Mouse (Mus musculus) mesoderm, embryonic 11.5 days (tissue): ENCODE measurements around the gene Iffo2.

Experiments used
- DNase-seq: peaks from one replicate; pipeline ENCODE4 v3.0.0-alpha.2; 2012; ENCODE audit warnings: low read depth, low spot score

Gene Iffo2

DNA sequence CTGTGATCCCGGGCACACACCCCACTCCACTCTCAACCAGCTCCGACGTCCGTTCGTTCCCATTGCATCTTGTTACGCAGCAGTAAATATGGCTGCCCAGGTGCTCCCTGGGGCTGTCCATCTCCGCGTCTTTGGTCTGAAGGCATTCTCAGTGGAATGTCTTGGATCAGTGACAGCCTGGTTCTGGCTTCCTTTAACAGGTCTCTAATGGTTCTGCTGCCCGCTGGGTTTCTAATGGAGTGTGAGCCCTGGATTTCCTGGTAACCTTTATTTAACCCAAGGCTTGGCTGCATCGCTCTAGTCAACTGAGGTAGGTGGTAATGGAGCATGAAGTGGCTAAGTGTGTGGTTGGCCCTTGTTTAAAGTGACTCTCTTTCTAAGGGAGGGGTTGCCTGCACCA, 1.7 kb downstream of the Iffo2 start:
- DNase-seq = no peak

DNA sequence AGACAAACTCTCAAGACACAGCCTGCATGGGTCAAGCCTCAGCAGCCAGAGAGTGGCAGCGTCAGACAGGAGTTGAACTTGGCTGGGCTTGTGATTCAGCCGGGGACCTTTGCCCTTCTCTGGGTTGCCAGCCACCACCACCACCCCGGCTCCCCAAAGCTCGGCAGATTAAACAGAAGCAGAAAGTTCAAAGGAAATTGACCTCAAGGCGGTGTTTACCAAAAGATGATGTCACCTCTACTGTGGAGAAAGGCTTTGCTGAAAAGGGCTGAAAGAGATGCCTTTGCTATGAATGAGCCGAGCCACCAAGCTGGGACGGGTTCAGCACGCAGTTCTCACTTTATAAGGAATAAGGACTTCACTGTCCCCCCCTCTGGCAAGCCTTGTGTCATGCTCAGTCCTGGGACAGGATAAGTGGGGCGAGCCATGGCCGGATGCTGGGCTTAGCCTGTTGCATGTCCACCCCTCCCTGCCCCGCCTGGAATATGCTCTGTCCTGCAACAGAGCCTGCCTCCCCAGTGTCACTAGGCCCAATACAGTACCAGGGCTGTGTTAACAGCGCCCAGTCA, 4.9 kb downstream of the Iffo2 start:
- DNase-seq = peak; percentile 23

- no peak for DNase-seq
Observed at GRCm38 (mm10) chr4:139535719-139536118, 5.4 kb downstream of the Iffo2 start.

- no peak for DNase-seq
Observed at GRCm38 (mm10) chr4:139536706-139537105, 6.4 kb downstream of the Iffo2 start.

DNA sequence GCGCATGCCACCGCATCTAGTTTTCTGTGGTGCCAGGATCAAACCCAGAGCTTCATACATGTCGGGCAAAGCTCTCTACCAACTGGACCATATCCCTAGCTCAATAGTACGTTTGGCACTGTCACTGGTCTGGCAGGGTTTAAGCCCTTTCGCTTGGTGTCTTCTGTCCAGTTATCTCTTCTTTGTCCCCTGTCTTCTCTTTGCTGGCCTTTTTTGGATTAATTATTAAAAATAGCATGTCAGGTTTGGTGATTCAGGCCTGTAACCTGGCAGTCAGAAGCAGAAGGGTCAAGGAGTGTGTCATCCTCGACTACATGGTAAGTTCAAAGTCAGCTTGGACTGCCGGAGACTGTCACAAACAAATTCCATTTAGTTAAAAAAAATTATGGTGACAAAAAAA, 10.4 kb downstream of the Iffo2 start:
- DNase-seq = no peak

DNA sequence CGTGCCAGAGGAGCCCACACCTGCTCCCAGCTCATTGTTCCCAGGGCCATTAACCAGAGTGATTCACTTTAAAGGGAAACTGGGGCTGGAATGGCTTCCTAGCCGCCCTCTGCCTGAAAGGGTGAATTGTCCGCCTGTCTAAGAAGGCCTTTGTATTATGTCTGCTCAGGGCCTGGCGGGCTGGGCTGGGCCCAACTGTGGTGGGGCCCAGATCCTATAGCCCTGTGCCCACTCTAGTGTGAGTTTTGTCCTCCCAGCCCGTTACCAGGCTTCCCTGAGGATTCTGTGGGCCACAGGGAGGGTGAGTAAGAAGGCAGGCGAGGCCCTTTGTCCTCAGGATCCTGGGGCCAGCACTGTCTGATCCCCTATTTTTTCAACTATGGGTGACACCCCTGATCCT, 15.4 kb downstream of the Iffo2 start:
- DNase-seq = peak; percentile 22

DNA sequence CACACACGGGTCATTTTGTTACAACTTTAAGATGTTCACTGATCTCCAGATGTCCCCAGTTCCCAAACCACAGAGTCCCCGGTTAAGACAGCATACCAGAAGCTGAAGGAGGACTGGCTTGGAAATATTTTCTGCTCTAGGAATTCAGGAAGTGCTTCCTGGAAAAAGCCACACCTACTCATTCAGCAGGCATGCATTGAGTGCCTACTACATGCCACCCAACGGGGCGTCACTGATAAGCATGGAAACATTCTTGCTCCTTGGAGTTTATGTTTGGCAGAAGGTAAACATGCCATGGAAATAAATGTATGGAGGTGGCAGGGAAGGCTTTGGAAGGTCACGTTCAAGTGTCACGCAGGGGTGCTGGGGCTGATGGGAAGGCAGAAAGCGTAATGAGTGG, 19.1 kb downstream of the Iffo2 start:
- DNase-seq = no peak

GRCm38 (mm10) chr4:139555235-139555634, 24.9 kb downstream of the Iffo2 start:
- no peak for DNase-seq

DNA sequence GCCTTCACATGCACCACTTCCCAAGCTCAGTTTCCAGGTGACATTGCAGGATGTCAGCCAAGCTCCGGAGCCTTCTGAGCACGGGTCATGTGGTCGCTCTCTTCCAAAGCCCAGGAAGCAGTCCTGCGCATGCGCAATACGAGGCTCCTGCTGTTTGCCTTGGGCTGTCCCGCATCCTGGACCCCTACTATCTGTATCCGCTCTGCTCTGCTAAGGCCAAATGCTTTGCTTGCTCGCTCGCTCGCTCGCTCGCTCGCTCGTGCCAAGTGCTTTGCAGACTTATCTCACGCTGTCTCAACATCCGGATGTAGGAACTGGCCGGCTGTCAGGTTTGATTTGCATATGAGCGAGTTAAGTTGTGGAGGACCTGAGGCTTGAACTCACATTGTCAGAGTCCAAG, 25.6 kb downstream of the Iffo2 start:
- no peak for DNase-seq

GRCm38 (mm10) chr4:139568361-139568760, 38.0 kb downstream of the Iffo2 start:
- no peak for DNase-seq

GRCm38 (mm10) chr4:139570756-139571155, 40.4 kb downstream of the Iffo2 start:
- DNase-seq = no peak

DNA sequence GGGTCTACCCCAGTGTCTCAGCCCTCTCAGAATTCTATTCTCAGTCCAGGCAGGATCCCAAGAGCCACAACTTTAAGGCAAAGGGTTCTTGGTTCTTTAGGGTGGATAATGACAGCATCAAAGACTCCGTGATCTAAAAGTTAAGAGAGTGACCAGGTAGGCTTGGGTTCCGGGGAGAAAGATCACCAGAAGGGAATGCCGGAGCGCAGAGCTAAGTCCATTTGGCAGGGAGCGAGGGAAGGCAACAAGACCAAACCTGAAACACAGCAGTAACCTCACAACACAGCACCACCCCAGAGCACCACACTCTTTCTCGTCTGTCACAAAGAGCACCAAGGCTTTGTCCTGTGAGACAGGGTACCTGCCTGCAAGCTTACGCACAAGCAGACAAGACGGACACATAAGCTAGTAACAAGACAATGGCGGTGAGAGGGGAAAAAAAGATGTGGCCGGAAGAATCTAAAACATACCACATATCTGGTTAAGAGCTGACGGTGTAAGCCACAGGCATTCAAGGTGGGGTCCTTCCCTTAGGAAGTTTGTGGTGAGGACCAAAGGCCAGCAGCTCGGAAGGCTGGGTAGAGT, 42.7 kb downstream of the Iffo2 start:
- no peak for DNase-seq

- peak; percentile 100 for DNase-seq
Observed at GRCm38 (mm10) chr4:139574156-139574798, 43.9 kb downstream of the Iffo2 start.

DNA sequence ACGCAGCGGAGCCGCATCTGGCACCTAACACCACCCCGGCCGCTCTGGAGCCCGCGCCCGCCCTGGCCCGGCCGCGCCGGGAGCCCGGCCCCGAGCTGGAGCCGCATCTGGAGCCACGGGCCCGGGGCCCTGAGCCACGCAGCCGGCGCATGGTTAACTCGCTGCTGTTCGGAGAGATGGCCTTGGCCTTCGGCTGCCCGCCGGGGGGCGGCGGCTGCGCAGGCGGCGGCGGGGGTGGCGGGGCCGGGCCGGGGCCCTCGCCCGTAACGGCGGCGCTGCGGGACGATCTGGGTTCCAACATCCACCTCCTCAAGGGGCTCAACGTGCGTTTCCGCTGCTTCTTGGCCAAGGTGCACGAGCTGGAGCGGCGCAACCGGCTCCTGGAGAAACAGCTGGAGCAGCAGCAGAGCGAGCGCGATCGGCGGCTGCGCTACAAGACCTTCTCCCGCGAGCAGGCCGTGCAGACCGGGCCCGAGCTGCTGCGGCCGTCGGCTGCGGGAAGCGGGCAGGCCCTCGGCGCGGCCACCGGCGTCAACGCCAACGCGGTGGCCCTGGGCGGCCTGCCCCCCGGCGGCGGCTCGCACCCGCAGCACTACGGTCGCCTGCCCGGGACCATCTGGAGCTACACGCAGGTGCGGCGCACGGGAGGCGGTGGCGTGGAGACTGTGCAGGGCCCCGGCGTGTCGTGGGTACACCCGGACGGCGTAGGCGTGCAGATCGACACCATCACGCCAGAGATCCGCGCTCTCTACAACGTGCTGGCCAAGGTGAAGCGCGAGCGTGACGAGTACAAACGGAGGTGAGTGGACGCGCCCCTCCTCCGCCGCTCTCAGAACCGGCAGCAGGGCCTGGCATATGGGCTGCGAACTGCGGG, 44.7 kb downstream of the Iffo2 start:
- DNase-seq = no peak

GRCm38 (mm10) chr4:139575673-139576003, 45.3 kb downstream of the Iffo2 start:
- DNase-seq = no peak

- no peak for DNase-seq
Observed at GRCm38 (mm10) chr4:139576251-139576880, 46.0 kb downstream of the Iffo2 start.

DNA sequence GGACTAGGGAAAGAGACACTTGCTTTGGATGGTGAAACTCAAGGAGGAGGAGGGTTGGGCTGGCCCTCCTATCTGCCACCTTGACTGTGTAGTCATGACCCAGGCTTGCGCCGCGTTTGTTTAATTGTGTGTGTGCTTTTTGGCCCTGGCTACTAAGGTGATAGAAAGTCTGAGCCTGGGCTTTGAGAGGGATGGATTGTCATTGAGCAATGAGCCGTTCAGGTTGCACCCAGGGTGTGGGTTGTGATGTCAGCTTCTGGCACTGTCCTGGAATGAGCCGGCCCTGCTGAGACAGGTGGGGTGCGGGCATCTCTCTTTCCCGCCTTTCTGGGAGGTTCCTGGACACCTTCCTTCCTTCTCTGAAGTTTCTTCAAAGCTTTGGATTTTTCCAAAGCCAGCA, 46.7 kb downstream of the Iffo2 start:
- no peak for DNase-seq

- no peak for DNase-seq
Observed at GRCm38 (mm10) chr4:139578389-139578788, 48.0 kb downstream of the Iffo2 start.

DNA sequence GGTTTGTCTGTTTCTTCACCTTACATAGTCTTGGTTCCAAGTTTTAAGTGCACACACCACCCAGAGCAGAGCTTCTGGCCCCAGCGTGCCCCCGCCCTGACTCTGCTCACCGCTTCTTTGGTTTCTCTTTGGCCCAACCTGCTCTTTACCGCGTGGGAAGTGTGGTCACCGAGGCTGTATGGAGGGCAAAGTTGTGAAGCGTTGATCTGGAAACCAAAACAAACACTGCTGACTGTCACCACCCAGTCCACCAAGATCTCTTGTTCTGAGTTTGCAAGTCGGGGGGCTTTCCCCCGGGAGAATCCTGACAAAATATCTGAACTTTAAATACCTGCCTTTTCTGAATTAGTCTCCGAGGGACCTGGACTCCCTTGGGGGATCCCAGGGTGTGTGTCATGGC, 48.7 kb downstream of the Iffo2 start:
- no peak for DNase-seq

DNA sequence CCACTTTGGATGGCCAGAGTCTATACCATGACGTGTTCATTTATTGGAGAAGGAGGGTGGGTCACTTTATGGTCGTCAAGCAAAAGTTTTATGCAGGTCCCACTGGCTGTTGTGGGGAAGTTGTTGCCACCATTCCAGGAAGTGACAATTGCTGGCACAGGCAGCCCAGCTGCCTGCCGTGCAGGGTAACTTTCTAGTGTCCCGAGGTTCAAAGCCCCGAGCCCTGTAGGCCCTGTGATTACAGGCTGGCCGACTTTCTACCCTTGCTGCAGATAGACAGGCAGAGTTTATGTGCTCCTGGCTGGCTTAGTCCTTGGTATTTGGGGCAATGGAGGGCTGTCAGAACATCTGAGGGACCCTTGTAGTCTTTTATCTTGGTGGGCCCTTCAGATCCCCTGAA, 49.1 kb downstream of the Iffo2 start:
- DNase-seq = no peak

DNA sequence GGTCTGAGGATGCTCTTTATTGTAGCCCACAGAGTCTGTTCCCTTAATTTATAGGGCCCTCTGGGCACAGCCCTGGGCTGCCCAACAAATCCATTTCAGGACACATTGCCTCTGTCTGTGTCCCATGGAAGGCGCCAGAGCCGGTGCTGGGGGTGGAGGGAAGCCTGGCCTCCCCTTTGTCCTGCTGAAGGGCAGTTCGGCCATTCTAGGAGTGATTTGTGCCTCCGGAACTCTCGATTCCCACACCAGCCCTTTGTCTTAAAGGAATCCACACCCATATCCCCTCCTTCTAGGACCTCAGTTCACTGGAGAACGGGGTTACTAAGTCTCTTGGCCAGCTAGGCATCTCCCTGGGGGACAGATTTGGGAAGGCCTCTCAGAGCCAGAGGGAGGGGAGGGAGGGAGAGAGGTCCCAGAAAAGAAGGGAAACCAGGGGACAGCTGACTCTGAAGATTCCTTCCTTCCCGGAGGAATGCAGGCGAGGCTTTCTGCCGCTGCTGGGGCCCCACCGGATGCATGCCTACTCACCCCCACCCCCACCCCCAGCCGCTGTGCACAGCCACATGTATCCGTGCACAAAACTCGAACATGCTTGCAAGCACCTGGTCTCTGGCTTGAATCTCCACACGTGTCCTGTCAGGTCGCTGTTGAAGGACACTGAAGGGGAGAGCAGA, 50.5 kb downstream of the Iffo2 start:
- DNase-seq = peak; percentile 77
